Mouse (Mus musculus) small intestine, adult 2 months (tissue): Measurements from ENCODE around the gene Opalin. TPM values are rescaled to one million over a fixed set of nuclear protein-coding genes. Genes with fewer than 3 reads are reported as not detected.

Source experiments
- H3K27ac ChIP-seq: fragments of 200-500 bp; 2 replicates; pipeline ENCODE4 v1.5.1; 2012; ENCODE audit warnings: low read depth, low read length, control low read depth, inconsistent platforms; ENCODE audit not compliant: insufficient read depth
- H3K27me3 ChIP-seq: fragments of 200-500 bp; 2 replicates; pipeline ENCODE4 v1.6.1; 2012; ENCODE audit warnings: mild to moderate bottlenecking, moderate library complexity, low read length, inconsistent platforms; ENCODE audit not compliant: control insufficient read depth, insufficient read depth
- H3K36me3 ChIP-seq: fragments of 200-500 bp; 2 replicates; pipeline ENCODE4 v1.6.1; 2012; ENCODE audit warnings: mild to moderate bottlenecking, low read length, control low read depth, inconsistent platforms; ENCODE audit not compliant: control insufficient read depth, insufficient read depth
- H3K4me1 ChIP-seq: fragments of 200-500 bp; 2 replicates; pipeline ENCODE4 v1.6.1; 2012; ENCODE audit warnings: low read length, inconsistent platforms, mixed read lengths; ENCODE audit not compliant: control insufficient read depth, insufficient read depth, insufficient read length
- H3K4me3 ChIP-seq: fragments of 200-500 bp; 2 replicates; pipeline ENCODE4 v1.5.1; 2012; ENCODE audit warnings: low read depth, mild to moderate bottlenecking, control low read depth, inconsistent platforms, low read length, moderate library complexity
- CTCF ChIP-seq: fragments of 200-500 bp; IDR thresholded peaks from 2 replicates; pipeline ENCODE4 v1.5.1; 2012; ENCODE audit warnings: low read depth, mild to moderate bottlenecking, control low read depth, inconsistent platforms, low read length, moderate library complexity, mixed read lengths; ENCODE audit not compliant: insufficient replicate concordance, insufficient read length; ENCODE audit errors: extremely low read depth
- POLR2A ChIP-seq: fragments of 200-500 bp; IDR thresholded peaks from 2 replicates; pipeline ENCODE4 v1.6.1; 2012; ENCODE audit warnings: low read depth, mild to moderate bottlenecking, control low read depth, inconsistent platforms, low read length, moderate library complexity
- WGBS: fragments of 180-500 bp; shearing (Covaris S2); methylation state at CpG from one replicate; pipeline ENCODE4 v1.1.7; 2018; 5-methylcytosine and 5-hydroxymethylcytosine counted together
- polyA plus RNA-seq: library from polyadenylated mRNA; depleted of rRNA; stranded (reverse); fragments of >200 nt; gene quantifications from 2 replicates; pipeline ENCODE4 v1.2.3, GENCODE M21; 2012

Opalin gene
- polyA plus RNA-seq, 1 experiment: not detected

DNA sequence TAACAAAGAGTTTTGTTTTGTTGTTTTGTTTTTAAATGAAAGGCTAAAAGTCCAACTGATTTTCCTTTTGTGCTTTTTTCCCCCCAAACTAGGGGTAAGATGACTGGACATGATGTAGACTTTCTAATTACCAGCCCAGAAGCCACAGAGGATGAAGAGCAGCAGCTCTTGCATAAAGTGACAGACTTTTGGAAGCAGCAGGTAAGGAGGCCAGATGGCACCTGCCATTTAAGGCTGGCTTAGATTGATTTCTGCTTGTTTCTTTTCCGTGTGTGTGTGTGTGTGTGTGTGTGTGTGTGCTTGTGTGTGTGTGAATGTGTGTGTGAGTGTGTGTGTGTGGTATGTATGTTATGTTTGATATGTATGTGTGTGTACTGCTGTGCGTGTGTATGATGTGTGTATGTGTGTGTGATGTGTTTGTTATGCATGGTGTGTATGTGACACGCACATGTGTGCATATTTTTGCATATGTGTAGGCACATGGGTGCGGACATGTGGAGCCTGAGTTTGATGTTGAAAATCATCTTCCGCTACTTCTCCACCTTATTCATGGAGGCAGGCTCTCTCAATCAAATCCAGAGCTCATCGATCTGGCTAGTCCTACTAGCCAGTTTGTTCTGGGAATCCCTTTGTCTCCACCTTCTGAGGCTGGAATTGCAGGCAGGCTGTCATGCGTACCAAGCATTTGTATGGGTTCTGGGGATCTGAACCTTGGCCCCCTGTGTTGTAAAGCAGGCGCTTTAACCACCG is 29.3 kb downstream of the Opalin start:
- no peak for TF ChIP-seq POLR2A
- TF ChIP-seq CTCF: no peak
- 69% methylated on average over 9 of the region's 9 CpGs for WGBS
- no peak overlapping the region for H3K4me3 ChIP-seq
- no peak overlapping the region for H3K27ac ChIP-seq
- H3K4me1 ChIP-seq: no peaks in the 10 kb centered on the region
- no peaks in the 10 kb centered on the region for H3K27me3 ChIP-seq
- no peaks in the 10 kb centered on the region for H3K36me3 ChIP-seq

DNA sequence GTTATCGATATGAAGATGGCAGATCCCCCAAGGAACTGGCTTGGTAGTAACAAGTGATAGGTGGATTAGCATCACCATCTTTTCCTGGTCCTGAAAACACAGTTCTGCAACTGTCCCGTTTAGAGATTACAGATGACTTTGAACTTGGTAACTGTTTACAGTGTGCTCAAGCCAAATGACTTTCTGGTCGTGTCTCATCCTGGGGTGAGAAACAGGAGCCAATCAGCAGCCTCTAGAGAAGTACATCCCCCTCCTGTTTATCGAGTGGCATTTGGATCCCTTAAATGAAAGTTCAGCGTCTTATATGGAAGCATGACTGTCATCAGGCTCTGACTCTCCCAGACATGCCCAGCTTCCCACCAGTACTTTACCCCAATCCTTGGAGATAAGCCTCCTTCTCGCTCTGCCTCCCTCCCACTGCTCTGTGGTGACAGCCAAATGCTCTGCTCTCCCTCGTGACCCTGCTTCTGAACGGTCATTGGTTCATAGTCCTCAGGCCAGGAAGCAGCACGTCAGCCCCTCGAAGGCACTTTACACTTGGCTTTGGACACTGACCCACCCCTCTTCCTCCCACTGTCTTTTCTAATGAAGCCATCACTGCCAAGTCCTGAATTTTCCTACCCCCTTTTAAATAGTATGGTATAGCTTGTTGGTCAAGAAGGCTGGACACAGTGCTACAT is 31.7 kb downstream of the Opalin start:
- Histone ChIP-seq H3K27me3 (no peaks in the 10 kb centered on the region), H3K27ac (no peak overlapping the region), H3K4me1 (no peaks in the 10 kb centered on the region), H3K36me3 (no peaks in the 10 kb centered on the region), H3K4me3 (no peak overlapping the region)
- 37% methylated on average over 10 of the region's 10 CpGs for WGBS
- no peak for TF ChIP-seq POLR2A
- no peak for TF ChIP-seq CTCF

DNA sequence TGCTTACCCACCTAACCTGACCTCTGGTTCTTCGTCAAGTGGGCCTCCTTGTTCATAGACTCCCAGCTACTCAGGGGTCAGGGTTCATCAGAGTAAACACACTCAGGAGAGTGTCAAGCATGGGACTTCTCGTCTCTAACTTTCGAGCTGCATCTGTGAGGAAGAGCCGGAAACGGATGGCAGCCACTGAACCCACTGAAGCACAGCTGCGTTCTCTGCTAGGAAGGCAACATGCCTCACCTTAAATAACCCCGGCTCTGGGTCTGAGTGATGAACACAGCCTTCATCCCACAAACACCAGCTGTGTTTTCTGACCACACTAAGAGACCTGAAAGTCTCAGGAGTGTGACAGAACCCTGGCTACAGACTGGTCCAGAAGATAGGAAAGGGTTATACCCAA is 37.8 kb downstream of the Opalin start:
- Histone ChIP-seq H3K4me1 (no peaks in the 10 kb centered on the region), H3K4me3 (no peak overlapping the region), H3K27me3 (no peaks in the 10 kb centered on the region), H3K27ac (no peak overlapping the region), H3K36me3 (no peaks in the 10 kb centered on the region)
- WGBS: 54% methylated on average over 7 of the region's 7 CpGs
- TF ChIP-seq POLR2A (no peak), CTCF (no peak)

DNA sequence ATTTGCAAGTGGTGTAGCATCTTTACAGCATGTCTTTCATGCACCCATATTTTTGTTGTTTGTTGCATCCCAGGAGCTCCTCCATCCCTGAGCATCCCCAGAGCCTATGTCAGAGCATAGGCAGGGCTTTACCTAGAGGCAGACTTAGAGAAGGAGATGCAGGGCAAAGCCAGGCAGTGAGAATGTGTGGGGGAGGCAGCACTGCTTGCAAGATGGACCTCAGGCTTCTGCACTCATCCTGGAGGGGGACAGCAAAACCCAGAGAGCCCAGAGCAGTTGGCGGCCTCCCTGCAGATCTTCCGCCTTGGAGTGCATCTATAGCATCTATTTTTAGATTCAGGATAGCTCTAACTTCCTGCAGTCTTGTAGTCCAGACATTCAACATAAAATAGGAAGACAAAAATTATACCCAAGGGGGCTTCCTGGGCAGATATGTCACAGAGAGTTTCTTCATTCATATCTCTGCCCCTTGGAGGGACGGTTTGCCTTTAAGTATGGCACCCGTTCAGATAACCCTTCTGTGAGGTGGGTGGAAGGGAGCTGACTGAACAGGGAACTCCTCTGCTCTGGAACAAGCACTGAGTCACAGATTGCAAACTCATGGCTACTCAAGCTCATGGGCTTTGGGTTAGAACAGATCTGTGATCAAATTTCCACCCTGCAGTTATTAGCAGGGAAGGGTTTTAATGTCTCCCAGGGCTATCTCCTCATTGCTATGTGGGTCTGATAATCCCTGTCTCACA is 40.9 kb downstream of the Opalin start:
- Histone ChIP-seq H3K27me3 (no peaks in the 10 kb centered on the region; the same call in 1 of the 2 replicates), H3K36me3 (no peaks in the 10 kb centered on the region), H3K4me1 (no peaks in the 10 kb centered on the region), H3K27ac (no peak overlapping the region), H3K4me3 (no peak overlapping the region)
- TF ChIP-seq CTCF: no peak
- TF ChIP-seq POLR2A: no peak
- WGBS: 64% methylated on average over 4 of the region's 4 CpGs

DNA sequence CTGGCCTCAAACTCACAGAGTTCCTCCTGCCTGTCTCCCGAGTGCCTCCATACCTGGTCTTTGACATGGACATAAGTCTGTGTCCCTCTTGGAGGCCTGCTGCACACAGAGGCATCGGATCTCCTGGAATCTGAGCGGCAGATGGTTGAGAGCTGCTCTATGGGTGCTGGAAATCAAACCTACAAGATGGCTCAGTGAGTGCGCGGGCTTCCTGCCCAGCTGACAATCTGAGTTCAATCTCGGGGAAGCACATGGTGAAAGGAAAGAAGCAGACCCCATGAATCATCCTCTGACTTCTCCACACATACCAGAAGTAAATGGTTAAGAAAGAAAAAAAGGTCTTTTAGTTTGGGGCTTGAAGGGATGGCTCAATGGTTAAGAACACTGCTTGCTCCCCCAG is 45.0 kb downstream of the Opalin start:
- no peak overlapping the region for H3K4me3 ChIP-seq
- H3K27me3 ChIP-seq: no peaks in the 10 kb centered on the region; the same call in 1 of the 2 replicates
- TF ChIP-seq POLR2A: no peak
- TF ChIP-seq CTCF: no peak
- H3K27ac ChIP-seq: no peak overlapping the region
- H3K36me3 ChIP-seq: no peaks in the 10 kb centered on the region
- no peaks in the 10 kb centered on the region for H3K4me1 ChIP-seq
- 77% methylated on average over 6 of the region's 6 CpGs for whole genome bisulfite sequencing

DNA sequence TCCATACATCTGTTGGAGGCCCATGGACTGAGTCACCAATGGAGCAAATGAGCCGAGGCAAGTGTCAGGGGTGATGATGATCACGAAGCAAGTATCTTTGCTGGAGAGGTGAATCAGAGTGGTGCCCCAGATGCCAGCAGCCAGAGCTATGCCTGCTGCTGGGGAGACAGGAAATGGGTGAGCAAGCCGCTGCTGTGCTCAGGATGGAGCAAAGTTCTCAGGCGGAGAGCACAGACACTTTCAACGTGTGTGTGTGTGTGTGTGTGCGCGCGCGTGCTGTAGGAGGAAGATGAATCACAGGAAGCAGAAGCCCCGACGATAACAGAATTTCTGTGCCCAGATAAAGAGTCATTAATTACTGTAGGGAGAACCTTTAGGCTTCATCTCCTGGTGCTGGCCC is 45.9 kb downstream of the Opalin start:
- H3K36me3 ChIP-seq: no peaks in the 10 kb centered on the region
- no peaks in the 10 kb centered on the region; the same call in 1 of the 2 replicates for H3K27me3 ChIP-seq
- no peaks in the 10 kb centered on the region for H3K4me1 ChIP-seq
- WGBS: 33% methylated on average over 11 of the region's 11 CpGs
- TF ChIP-seq POLR2A (no peak), CTCF (no peak)
- no peak overlapping the region for H3K4me3 ChIP-seq
- H3K27ac ChIP-seq: no peak overlapping the region

DNA sequence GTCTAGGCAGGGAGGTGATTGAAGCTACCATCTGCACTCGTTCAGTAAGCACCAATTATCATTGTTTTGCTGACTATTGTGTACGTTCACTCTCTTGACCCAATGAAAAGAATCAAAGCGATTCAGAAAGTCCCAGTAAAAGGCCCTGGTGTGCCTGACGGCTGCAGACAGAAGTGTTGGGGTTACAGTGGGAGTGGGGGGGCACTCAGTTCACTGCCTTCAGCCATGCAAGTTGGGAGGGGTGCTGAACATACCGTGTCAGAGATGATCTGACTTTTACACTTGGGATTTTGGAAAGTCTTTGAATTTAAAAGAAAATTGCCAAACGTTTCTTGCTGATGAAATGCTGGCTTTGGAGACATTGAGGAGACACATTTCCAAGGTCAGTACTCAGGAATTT is 46.8 kb downstream of the Opalin start:
- Histone ChIP-seq H3K27ac (no peak overlapping the region), H3K4me3 (no peak overlapping the region), H3K4me1 (no peaks in the 10 kb centered on the region), H3K36me3 (no peaks in the 10 kb centered on the region), H3K27me3 (no peaks in the 10 kb centered on the region; the same call in 1 of the 2 replicates)
- WGBS: 75% methylated on average over 6 of the region's 6 CpGs
- TF ChIP-seq CTCF (no peak), POLR2A (no peak)
